Mouse (Mus musculus): ENCODE measurements at regions not wholly inside any gene's neighbourhood (a gene's known extent, or its start where the extent isn't known, plus 50 kb on each side); places are given as distances from the start of the nearest gene placed in this dataset.
A peak's percentile ranks its signal among the peaks of the same experiment; 100 is the strongest.

GRCm38 (mm10) chr9:101807249-101807648 lies 54.4 kb upstream of the 9630041A04Rik start:
- peak; percentile 18 to 26 for DNase-seq (ENCODE audit: low spot score in 2 of 2)

- no peak for DNase-seq (ENCODE audit: low spot score in 2 of 2)
These were observed 64.9 kb upstream of the 9630041A04Rik start for GRCm38 (mm10) chr9:101796718-101797117.

GRCm38 (mm10) chr9:101796063-101796462 lies 65.6 kb upstream of the 9630041A04Rik start:
- DNase-seq (ENCODE audit: low spot score in 2 of 2), result no peak

GRCm38 (mm10) chr9:101795436-101795835 lies 66.2 kb upstream of the 9630041A04Rik start:
- DNase-seq (ENCODE audit: low spot score in 2 of 2), result no peak

GRCm38 (mm10) chr9:101790936-101791335 lies 70.7 kb upstream of the 9630041A04Rik start:
- DNase-seq (ENCODE audit: low spot score in 2 of 2), result no peak

- DNase-seq (ENCODE audit: low spot score in 2 of 2), result no peak
These were observed 120.6 kb upstream of the 9630041A04Rik start for GRCm38 (mm10) chr9:101740949-101741605.

- peak in 1 of 2 experiments; percentile 8 for DNase-seq (ENCODE audit: low spot score in 2 of 2)
These were observed 122.3 kb upstream of the 9630041A04Rik start for GRCm38 (mm10) chr9:101739322-101739721.

- no peak for DNase-seq (ENCODE audit: low spot score in 2 of 2)
These were observed 127.4 kb upstream of the 9630041A04Rik start for GRCm38 (mm10) chr9:101734271-101734670.

GRCm38 (mm10) chr9:101733611-101734225 lies 127.9 kb upstream of the 9630041A04Rik start:
- no peak for DNase-seq (ENCODE audit: low spot score in 2 of 2)

- DNase-seq (ENCODE audit: low spot score in 2 of 2), result no peak
These were observed 131.5 kb upstream of the 9630041A04Rik start for GRCm38 (mm10) chr9:101730136-101730535.

- DNase-seq (ENCODE audit: low spot score in 2 of 2), result peak in 1 of 2 experiments; percentile 9
These were observed 143.7 kb upstream of the 9630041A04Rik start for GRCm38 (mm10) chr9:101717911-101718310.

GRCm38 (mm10) chr9:101716326-101716725 lies 145.3 kb upstream of the 9630041A04Rik start:
- no peak for DNase-seq (ENCODE audit: low spot score in 2 of 2)

GRCm38 (mm10) chr9:101714805-101715204 lies 146.8 kb upstream of the 9630041A04Rik start:
- DNase-seq (ENCODE audit: low spot score in 2 of 2), result no peak

- no peak for DNase-seq (ENCODE audit: low spot score in 2 of 2)
These were observed 151.0 kb upstream of the 9630041A04Rik start for GRCm38 (mm10) chr9:101710611-101711071.

GRCm38 (mm10) chr9:101700368-101700767 lies 161.3 kb upstream of the 9630041A04Rik start:
- DNase-seq (ENCODE audit: low spot score in 2 of 2), result no peak

- DNase-seq (ENCODE audit: low spot score in 2 of 2), result no peak
These were observed 167.6 kb upstream of the 9630041A04Rik start for GRCm38 (mm10) chr9:101694054-101694453.

- DNase-seq (ENCODE audit: low spot score in 2 of 2), result no peak
These were observed 170.3 kb upstream of the 9630041A04Rik start for GRCm38 (mm10) chr9:101691336-101691735.

GRCm38 (mm10) chr9:101690916-101691315 lies 170.7 kb upstream of the 9630041A04Rik start:
- no peak for DNase-seq (ENCODE audit: low spot score in 2 of 2)

GRCm38 (mm10) chr9:101690402-101690861 lies 171.2 kb upstream of the 9630041A04Rik start:
- DNase-seq (ENCODE audit: low spot score in 2 of 2), result no peak

GRCm38 (mm10) chr9:101689532-101690401 lies 171.9 kb upstream of the 9630041A04Rik start:
- DNase-seq (ENCODE audit: low spot score in 2 of 2), result peak; percentile 64 to 97

- no peak for DNase-seq (ENCODE audit: low spot score in 2 of 2)
These were observed 174.4 kb upstream of the 9630041A04Rik start for GRCm38 (mm10) chr9:101687226-101687625.

- DNase-seq (ENCODE audit: low spot score in 2 of 2), result no peak
These were observed 184.1 kb upstream of the 9630041A04Rik start for GRCm38 (mm10) chr9:101677563-101677962.

Measured in left cerebral cortex, adult 9 months (tissue).